Mouse (Mus musculus) frontal cortex, postnatal 25 days (tissue): ENCODE data around the gene Myo1c.

Source experiments
- DNase-seq, 2 experiments: peaks; one replicate each; pipeline ENCODE4 v3.0.0; 2022; ENCODE audit warnings: low spot score in 2 of 2

Myo1c gene

GRCm38 (mm10) chr11:75650311-75650710 lies at the start of gene Myo1c:
Myo1c (plus strand) TSS chr11:75650504.
- DNase-seq: no peak

- DNase-seq: no peak
These were observed 45.5 kb upstream of the Myo1c start for GRCm38 (mm10) chr11:75604826-75605225.

GRCm38 (mm10) chr11:75605318-75605717 lies 45.0 kb upstream of the Myo1c start:
- no peak for DNase-seq

- no peak for DNase-seq
These were observed 41.5 kb upstream of the Myo1c start for GRCm38 (mm10) chr11:75608776-75609175.

- DNase-seq: no peak
These were observed 40.3 kb upstream of the Myo1c start for GRCm38 (mm10) chr11:75610021-75610420.

GRCm38 (mm10) chr11:75614769-75615168 lies 35.5 kb upstream of the Myo1c start:
- no peak for DNase-seq

- no peak for DNase-seq
These were observed 34.7 kb upstream of the Myo1c start for GRCm38 (mm10) chr11:75615556-75615955.

- DNase-seq: no peak
These were observed 31.2 kb upstream of the Myo1c start for GRCm38 (mm10) chr11:75619133-75619532.

GRCm38 (mm10) chr11:75620136-75620780 lies 30.0 kb upstream of the Myo1c start:
- peak in 1 of 2 experiments; percentile 37 for DNase-seq

- no peak for DNase-seq
These were observed 28.9 kb upstream of the Myo1c start for GRCm38 (mm10) chr11:75621426-75621825.

- no peak for DNase-seq
These were observed 27.5 kb upstream of the Myo1c start for GRCm38 (mm10) chr11:75622588-75623329.

- no peak for DNase-seq
These were observed 26.2 kb upstream of the Myo1c start for GRCm38 (mm10) chr11:75624102-75624554.

- no peak for DNase-seq
These were observed 24.5 kb upstream of the Myo1c start for GRCm38 (mm10) chr11:75625820-75626219.

- no peak for DNase-seq
These were observed 20.2 kb upstream of the Myo1c start for GRCm38 (mm10) chr11:75630098-75630497.

- DNase-seq: peak; percentile 88 to 92
These were observed 19.6 kb upstream of the Myo1c start, which contains the start of gene Inpp5k for GRCm38 (mm10) chr11:75630645-75631229. Inpp5k (plus strand) TSS chr11:75630988.

- no peak for DNase-seq
These were observed 18.6 kb upstream of the Myo1c start for GRCm38 (mm10) chr11:75631561-75632225.

- DNase-seq: no peak
These were observed 17.4 kb upstream of the Myo1c start for GRCm38 (mm10) chr11:75632921-75633320.

- DNase-seq: no peak
These were observed 15.5 kb upstream of the Myo1c start for GRCm38 (mm10) chr11:75634801-75635200.

GRCm38 (mm10) chr11:75635315-75635714 lies 15.0 kb upstream of the Myo1c start:
- no peak for DNase-seq

GRCm38 (mm10) chr11:75643323-75643722 lies 7.0 kb upstream of the Myo1c start:
- DNase-seq: no peak

GRCm38 (mm10) chr11:75644684-75645083 lies 5.6 kb upstream of the Myo1c start:
- DNase-seq: no peak

- no peak for DNase-seq
These were observed 2.6 kb upstream of the Myo1c start for GRCm38 (mm10) chr11:75647681-75648211.
